Mouse (Mus musculus) spleen, embryonic (tissue): ENCODE data around the gene Lrrc15.

ENCODE experiments used
- CTCF ChIA-PET: fragments of 350-600 bp; sonication (Branson Sonifier 250); formaldehyde crosslinking; loops from one replicate; lab custom pipeline; 2022; lab: Charles Lee

Lrrc15 gene

GRCm38 (mm10) chr16:30282844-30283495 is at the start of gene Lrrc15:
Lrrc15 (minus strand) TSS chr16:30283256.
- CTCF ChIA-PET = no interaction called here

GRCm38 (mm10) chr16:30314236-30314635 is 31.2 kb upstream of the Lrrc15 start:
- CTCF ChIA-PET = no interaction called here

- CTCF ChIA-PET = interaction anchor here (0.6 kb wide), 1 partner anchor 358 kb away, joined by 3 read pairs; no protein-coding TSS in a partner anchor
These were observed 27.6 kb upstream of the Lrrc15 start, which contains the start of gene Gp5 for GRCm38 (mm10) chr16:30310647-30311046. Gp5 (minus strand) TSS chr16:30310779.

- CTCF ChIA-PET = interaction anchor here (0.6 kb wide), 1 partner anchor 357 kb away, joined by 3 read pairs; no protein-coding TSS in a partner anchor
These were observed 27.1 kb upstream of the Lrrc15 start for GRCm38 (mm10) chr16:30310171-30310515.

GRCm38 (mm10) chr16:30309395-30310170 is 26.5 kb upstream of the Lrrc15 start:
- CTCF ChIA-PET = no interaction called here

- CTCF ChIA-PET = no interaction called here
These were observed 25.7 kb upstream of the Lrrc15 start for GRCm38 (mm10) chr16:30308616-30309394.

GRCm38 (mm10) chr16:30307961-30308615 is 25.0 kb upstream of the Lrrc15 start:
- CTCF ChIA-PET = no interaction called here

GRCm38 (mm10) chr16:30307306-30307705 is 24.2 kb upstream of the Lrrc15 start:
- CTCF ChIA-PET = no interaction called here

- CTCF ChIA-PET = interaction anchor here (0.5 kb wide), 1 partner anchor 69 kb away, joined by 10 read pairs; no protein-coding TSS in a partner anchor
These were observed 23.0 kb upstream of the Lrrc15 start for GRCm38 (mm10) chr16:30306102-30306501.

GRCm38 (mm10) chr16:30304236-30304635 is 21.2 kb upstream of the Lrrc15 start:
- CTCF ChIA-PET = no interaction called here

GRCm38 (mm10) chr16:30303411-30303810 is 20.4 kb upstream of the Lrrc15 start:
- CTCF ChIA-PET = no interaction called here

- CTCF ChIA-PET = no interaction called here
These were observed 19.6 kb upstream of the Lrrc15 start for GRCm38 (mm10) chr16:30302686-30303085.

GRCm38 (mm10) chr16:30299711-30300277 is 16.7 kb upstream of the Lrrc15 start:
- CTCF ChIA-PET = no interaction called here

- CTCF ChIA-PET = no interaction called here
These were observed 14.4 kb upstream of the Lrrc15 start for GRCm38 (mm10) chr16:30297450-30297849.

GRCm38 (mm10) chr16:30296601-30297275 is 13.7 kb upstream of the Lrrc15 start:
- CTCF ChIA-PET = interaction anchor here (0.5 kb wide), 1 partner anchor 63 kb away, joined by 3 read pairs; no protein-coding TSS in a partner anchor

- CTCF ChIA-PET = no interaction called here
These were observed 12.1 kb upstream of the Lrrc15 start for GRCm38 (mm10) chr16:30295106-30295505.

- CTCF ChIA-PET = no interaction called here
These were observed 7.4 kb upstream of the Lrrc15 start for GRCm38 (mm10) chr16:30290436-30290835.

GRCm38 (mm10) chr16:30285701-30286100 is 2.6 kb upstream of the Lrrc15 start:
- CTCF ChIA-PET = interaction anchor here (0.5 kb wide), 1 partner anchor 36 kb away, joined by 5 read pairs; no protein-coding TSS in a partner anchor

GRCm38 (mm10) chr16:30283743-30284337 is 784 bp upstream of the Lrrc15 start:
- CTCF ChIA-PET = no interaction called here

GRCm38 (mm10) chr16:30280676-30281297 is 2.3 kb downstream of the Lrrc15 start:
- CTCF ChIA-PET = no interaction called here
